In genomic region chr17:27588231-27588630, GRCm38 (mm10) we compare ENCODE assay signal across 14 mouse cellular contexts. TPM values are rescaled to one million over a fixed set of nuclear protein-coding genes. Genes with fewer than 3 reads are reported as not detected.
DNase-seq lines count a peak whose midpoint lies in the region; ATAC-seq and TF ChIP-seq lines count a peak whose summit lies in the region.
"Had no signal": no experiment of that assay in that cellular context is flagged by ENCODE, and none has a peak within 500 bp of the region (broad histone marks: within the 10 kb centered on the region; RNA-seq: fewer than 3 reads in every experiment).

No protein-coding gene starts in this region.

- WGBS in intestine, embryonic 15.5 days: 84% methylated on average over 8 of the region's 8 CpGs
- 73% methylated on average over 8 of the region's 8 CpGs for WGBS in intestine, postnatal 0 days
- WGBS in liver, embryonic 15.5 days (ENCODE audit: insufficient replicate concordance): 22% methylated on average over 8 of the region's 8 CpGs

- H3K36me3 ChIP-seq in intestine, embryonic 15.5 days: peaks cover 15% of the 10 kb centered on the region
- H3K36me3 ChIP-seq in intestine, postnatal 0 days (ENCODE audit: control insufficient read depth, insufficient read depth): peaks cover 16% of the 10 kb centered on the region; the same call in 1 of the 2 replicates
- peaks cover 91% of the 10 kb centered on the region for H3K36me3 ChIP-seq in G1E (replicated peaks)
- peaks cover 18% of the 10 kb centered on the region; the same call in 1 of the 2 replicates for H3K36me3 ChIP-seq in liver, embryonic 15.5 days (replicated peaks)

- H3K4me3 ChIP-seq in intestine, embryonic 15.5 days (replicated peaks): no peak overlapping the region
- no peak overlapping the region for H3K4me3 ChIP-seq in intestine, postnatal 0 days (ENCODE audit: low read depth, low read length)
- H3K4me3 ChIP-seq in G1E (ENCODE audit: low read depth, low read length): no peak overlapping the region; the same call in 1 of the 2 replicates
- H3K4me3 ChIP-seq in liver, embryonic 15.5 days (replicated peaks): no peak overlapping the region

- no peaks in the 10 kb centered on the region for H3K9me3 ChIP-seq in intestine, embryonic 15.5 days
- no peaks in the 10 kb centered on the region for H3K9me3 ChIP-seq in intestine, postnatal 0 days (ENCODE audit: control insufficient read depth)
- no peaks in the 10 kb centered on the region for H3K9me3 ChIP-seq in G1E (replicated peaks)
- H3K9me3 ChIP-seq in liver, embryonic 15.5 days (replicated peaks): no peaks in the 10 kb centered on the region

- H3K9ac ChIP-seq in intestine, embryonic 15.5 days: no peak overlapping the region
- no peak overlapping the region for H3K9ac ChIP-seq in intestine, postnatal 0 days (ENCODE audit: low read depth, low read length)
- no peak overlapping the region for H3K9ac ChIP-seq in liver, embryonic 15.5 days

- DNase-seq in B cell, adult 2 months: peak; percentile 12 to 17
- DNase-seq in G1E (ENCODE audit: low spot score): no peak
- no peak for DNase-seq in right cerebral cortex, postnatal 25 days
- DNase-seq in thymus, postnatal 4 days: no peak
- no peak for DNase-seq in urinary bladder, adult 2 months (ENCODE audit: low spot score)
- DNase-seq: adrenal gland, postnatal 25 days; gastrocnemius, postnatal 36 days; kidney, adult 18-20 months; thymus, adult 2 months had no signal

- no peak for ATAC-seq in intestine, embryonic 15.5 days
- no peak for ATAC-seq in intestine, postnatal 0 days
- ATAC-seq in G1E (ENCODE audit: extremely low read depth, insufficient number of reproducible peaks, low FRiP score, poor library complexity, severe bottlenecking): 0 out of 2 replicates have a peak, but pooled peaks have one; percentile 11
- ATAC-seq in liver, embryonic 15.5 days (ENCODE audit: insufficient read depth): no peak

- no peak overlapping the region for H3K4me2 ChIP-seq in intestine, embryonic 15.5 days (replicated peaks)
- H3K4me2 ChIP-seq in intestine, postnatal 0 days (replicated peaks; ENCODE audit: low read depth): no peak overlapping the region
- H3K4me2 ChIP-seq in liver, embryonic 15.5 days: no peak overlapping the region

- H3K4me1 ChIP-seq in intestine, embryonic 15.5 days (replicated peaks): no peaks in the 10 kb centered on the region
- H3K4me1 ChIP-seq in intestine, postnatal 0 days (replicated peaks; ENCODE audit: control insufficient read depth, insufficient read depth, low read length): no peaks in the 10 kb centered on the region
- peaks cover 74% of the 10 kb centered on the region for H3K4me1 ChIP-seq in G1E (ENCODE audit: insufficient read depth, low read depth, low read length)
- peaks cover 60% of the 10 kb centered on the region for H3K4me1 ChIP-seq in liver, embryonic 15.5 days (replicated peaks)

- no peaks in the 10 kb centered on the region for H3K27me3 ChIP-seq in intestine, embryonic 15.5 days (replicated peaks)
- H3K27me3 ChIP-seq in intestine, postnatal 0 days (replicated peaks; ENCODE audit: control insufficient read depth, insufficient read depth, low read length): no peaks in the 10 kb centered on the region
- H3K27me3 ChIP-seq in G1E (ENCODE audit: insufficient read depth, low read length): no peaks in the 10 kb centered on the region
- H3K27me3 ChIP-seq in liver, embryonic 15.5 days: no peaks in the 10 kb centered on the region

- TF ChIP-seq CTCF in intestine, postnatal 0 days (IDR thresholded peaks at IDR 0.05; ENCODE audit: low read depth): no peak
- TF ChIP-seq CTCF in G1E (IDR thresholded peaks at IDR 0.05; ENCODE audit: low read depth, low read length): no peak

- H3K27ac ChIP-seq in intestine, embryonic 15.5 days: 0 out of 2 replicates have a peak overlapping the region, but pooled peaks have one; percentile 13
- no peak overlapping the region for H3K27ac ChIP-seq in intestine, postnatal 0 days (ENCODE audit: low read depth, low read length)
- H3K27ac ChIP-seq in liver, embryonic 15.5 days (replicated peaks): peak overlapping the region; percentile 24; the same call in 1 of the 2 replicates

RNA-seq across cellular contexts. Expression of gene AI413582, which starts 22.7 kb away (rescaled TPM):
- 29.7 and 38.2 TPM in 2 replicates for polyA plus RNA-seq in intestine, embryonic 15.5 days (2015; fragmentation: Nextera tagmentation; extraction: Ambion mirVana)
- 80.3 and 83.0 TPM in 2 replicates for polyA plus RNA-seq in intestine, postnatal 0 days (2015; fragmentation: Nextera tagmentation; extraction: Ambion mirVana)
- total RNA-seq in G1E (2014; fragmentation: Nextera tagmentation) (78.2 and 85.2 TPM in 2 replicates), G1E (2017) (50.8 and 57.0 TPM in 2 replicates)
- 159 and 163 TPM in 2 replicates for polyA plus RNA-seq in G1E (2012)
- 12.3 and 13.9 TPM in 2 replicates for polyA plus RNA-seq in liver, embryonic 15.5 days (2015; fragmentation: Nextera tagmentation; extraction: Ambion mirVana)
- 34.8 and 48.7 TPM in 2 replicates for polyA plus RNA-seq in urinary bladder, adult 2 months (2012; rRNA removed)

RNA-seq across cellular contexts. Expression of gene Hmga1, which starts 31.9 kb away (rescaled TPM):
- 298 and 307 TPM in 2 replicates for polyA plus RNA-seq in intestine, embryonic 15.5 days (2015; fragmentation: Nextera tagmentation; extraction: Ambion mirVana)
- polyA plus RNA-seq in intestine, postnatal 0 days (2015; fragmentation: Nextera tagmentation; extraction: Ambion mirVana): 108 and 116 TPM in 2 replicates
- total RNA-seq in G1E (2014; fragmentation: Nextera tagmentation): 270 and 298 TPM in 2 replicates
- total RNA-seq in G1E (2017): 123 and 131 TPM in 2 replicates
- polyA plus RNA-seq in G1E (2012): 1,702 and 2,389 TPM in 2 replicates
- 131 and 132 TPM in 2 replicates for polyA plus RNA-seq in liver, embryonic 15.5 days (2015; fragmentation: Nextera tagmentation; extraction: Ambion mirVana)
- polyA plus RNA-seq in urinary bladder, adult 2 months (2012; rRNA removed): 55.1 and 65.1 TPM in 2 replicates

RNA-seq across cellular contexts. Expression of gene Nudt3, which starts 35.1 kb away (rescaled TPM):
- 71.2 and 71.7 TPM in 2 replicates for polyA plus RNA-seq in intestine, embryonic 15.5 days (2015; fragmentation: Nextera tagmentation; extraction: Ambion mirVana)
- 43.3 and 43.4 TPM in 2 replicates for polyA plus RNA-seq in intestine, postnatal 0 days (2015; fragmentation: Nextera tagmentation; extraction: Ambion mirVana)
- total RNA-seq in G1E (2014; fragmentation: Nextera tagmentation) (79.8 and 82.6 TPM in 2 replicates), G1E (2017) (235 and 245 TPM in 2 replicates)
- 140 and 157 TPM in 2 replicates for polyA plus RNA-seq in G1E (2012)
- 23.2 and 26.1 TPM in 2 replicates for polyA plus RNA-seq in liver, embryonic 15.5 days (2015; fragmentation: Nextera tagmentation; extraction: Ambion mirVana)
- 112 and 116 TPM in 2 replicates for polyA plus RNA-seq in urinary bladder, adult 2 months (2012; rRNA removed)

RNA-seq across cellular contexts. Expression of gene RPS10-NUDT3, which starts 46.8 kb away (rescaled TPM):
- polyA plus RNA-seq in intestine, embryonic 15.5 days (2015; fragmentation: Nextera tagmentation; extraction: Ambion mirVana): not detected in 2 replicates
- not detected in 2 replicates for polyA plus RNA-seq in intestine, postnatal 0 days (2015; fragmentation: Nextera tagmentation; extraction: Ambion mirVana)
- total RNA-seq in G1E (2014; fragmentation: Nextera tagmentation): not detected in 2 replicates
- total RNA-seq in G1E (2017): not detected in 2 replicates
- polyA plus RNA-seq in G1E (2012): not detected in 2 replicates
- not detected in 2 replicates for polyA plus RNA-seq in liver, embryonic 15.5 days (2015; fragmentation: Nextera tagmentation; extraction: Ambion mirVana)
- polyA plus RNA-seq in urinary bladder, adult 2 months (2012; rRNA removed): 0.08 and 0.10 TPM in 2 replicates
- total RNA-seq: adrenal gland, postnatal 25 days; gastrocnemius, postnatal 36 days; left cerebral cortex, postnatal 14 days had no signal
- polyA plus RNA-seq: liver, embryonic 16.5 days; thymus, adult 2 months had no signal

RNA-seq across cellular contexts. Expression of gene Rps10, which starts 48.2 kb away (rescaled TPM):
- polyA plus RNA-seq in intestine, embryonic 15.5 days (2015; fragmentation: Nextera tagmentation; extraction: Ambion mirVana): 973 and 1,022 TPM in 2 replicates
- polyA plus RNA-seq in intestine, postnatal 0 days (2015; fragmentation: Nextera tagmentation; extraction: Ambion mirVana): 591 and 603 TPM in 2 replicates
- total RNA-seq in G1E (2014; fragmentation: Nextera tagmentation) (2,280 and 2,438 TPM in 2 replicates), G1E (2017) (3,635 and 3,726 TPM in 2 replicates)
- polyA plus RNA-seq in G1E (2012): 2,816 and 3,596 TPM in 2 replicates
- polyA plus RNA-seq in liver, embryonic 15.5 days (2015; fragmentation: Nextera tagmentation; extraction: Ambion mirVana): 435 and 496 TPM in 2 replicates
- 1,256 and 1,277 TPM in 2 replicates for polyA plus RNA-seq in urinary bladder, adult 2 months (2012; rRNA removed)

Comparison
In these comparisons a context has a peak if more than half of its experiments do, and no peak if none do; other contexts are left out.
1. DNase-seq: peak in B cell, adult 2 months (2 of 2); none in G1E (single experiment), right cerebral cortex, postnatal 25 days (single experiment), thymus, postnatal 4 days (single experiment) and urinary bladder, adult 2 months (single experiment).